Mouse (Mus musculus) layer of hippocampus, adult 9-10 months (tissue): ENCODE data around the gene Msrb3.

Experiments used
- DNase-seq: peaks from one replicate; pipeline ENCODE4 v3.0.0; 2022; ENCODE audit warnings: low spot score

Gene Msrb3

DNA sequence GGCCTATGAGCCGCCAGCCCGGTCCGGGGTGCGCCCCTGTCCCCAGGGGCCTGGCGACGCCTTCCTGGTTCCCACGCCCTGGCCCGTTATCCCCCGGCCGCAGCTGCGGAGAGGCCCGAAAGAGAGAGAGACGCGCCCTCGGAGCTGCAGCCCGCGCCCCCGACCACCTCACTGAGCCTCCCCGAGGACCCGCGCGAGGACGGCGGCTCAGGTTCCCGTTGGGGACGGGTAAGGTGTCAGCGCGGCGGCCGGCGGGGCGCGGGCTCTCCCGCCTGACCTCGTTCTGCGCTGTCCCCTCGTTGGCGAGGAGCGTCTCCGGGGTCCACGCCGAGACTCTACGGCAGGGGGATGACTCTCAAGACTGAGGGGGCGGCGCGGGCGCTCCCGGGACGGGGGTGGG is 544 bp downstream of the Msrb3 start:
- DNase-seq = no peak

DNA sequence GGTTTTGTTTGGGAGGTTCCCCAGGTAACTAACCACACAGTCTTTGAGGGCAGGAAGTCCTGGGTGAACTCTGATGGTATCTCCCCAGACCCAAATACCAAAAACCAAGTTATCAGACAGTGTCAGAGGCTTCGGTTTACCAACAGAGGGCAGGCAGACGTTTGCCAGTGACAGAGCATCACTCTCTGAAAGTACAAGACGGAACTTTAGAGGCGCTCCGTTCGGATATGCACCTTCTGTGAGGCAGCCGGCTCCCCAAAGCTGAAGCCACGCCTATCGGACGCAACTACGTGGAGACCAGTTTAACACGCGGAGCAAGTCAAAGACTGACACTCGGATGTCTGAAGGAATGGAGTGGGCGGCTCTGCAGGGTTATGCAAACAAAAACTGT is 3.0 kb downstream of the Msrb3 start:
- no peak for DNase-seq

DNA sequence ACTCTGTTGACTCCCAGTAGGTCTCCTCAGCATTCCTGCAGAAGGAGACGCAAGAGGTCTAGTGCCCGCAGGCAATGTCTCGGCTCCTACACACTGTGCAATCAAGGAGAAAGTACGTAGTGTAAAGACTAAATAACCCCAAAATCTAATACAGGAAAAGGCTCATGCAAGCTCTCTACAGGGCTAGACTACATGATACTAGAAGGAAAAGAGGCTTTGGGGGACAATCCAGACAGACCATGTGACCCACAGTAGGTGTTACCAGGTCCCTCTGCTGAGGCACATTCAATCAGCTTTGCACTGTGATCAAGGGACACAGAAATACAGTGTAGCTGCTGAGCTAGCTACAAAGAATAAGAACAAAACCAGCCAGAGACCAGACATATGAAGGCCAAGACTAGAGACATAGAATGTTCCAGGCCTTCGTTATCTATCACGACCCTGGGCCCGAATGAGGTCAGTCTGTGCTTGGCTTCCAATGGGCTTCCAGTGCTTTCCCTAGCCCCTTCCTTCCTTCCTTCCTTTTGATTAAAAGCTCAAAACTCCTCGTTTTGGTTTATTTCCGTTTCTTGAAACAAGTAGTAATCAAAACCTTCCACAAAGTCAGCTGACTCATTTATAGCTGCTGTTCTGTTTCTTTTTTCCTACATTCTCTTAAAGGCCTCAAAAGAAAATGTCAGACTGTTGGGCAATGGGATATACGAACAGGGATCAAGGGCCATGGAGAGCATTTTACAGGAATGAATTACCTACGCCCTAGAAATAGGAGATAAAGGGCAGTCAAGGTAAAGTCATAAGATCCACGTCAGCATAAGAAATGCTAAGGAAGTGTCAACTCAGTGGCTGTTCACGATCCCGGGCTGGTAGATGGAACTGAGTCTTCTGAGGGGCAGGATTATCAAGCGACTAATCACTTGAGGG is 3.7 kb downstream of the Msrb3 start:
- DNase-seq = no peak

DNA sequence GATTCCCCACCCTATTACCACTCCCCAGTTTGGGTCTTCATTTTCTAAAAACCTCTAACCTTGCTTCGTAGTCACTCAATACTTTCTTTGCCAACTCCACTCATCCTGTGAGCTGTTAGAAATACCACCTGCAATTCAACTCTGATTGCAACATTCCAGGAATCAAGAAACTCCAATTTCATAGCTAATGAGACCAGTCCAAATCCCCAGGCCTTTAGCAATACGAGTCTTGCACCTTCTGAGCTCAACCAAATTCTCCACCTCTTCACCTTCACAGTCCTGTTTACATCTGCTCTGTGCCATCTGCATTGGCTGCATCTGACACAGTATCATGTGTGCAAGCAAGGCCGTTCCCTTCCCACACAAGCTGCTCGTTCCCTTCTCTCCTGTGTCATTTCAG is 5.0 kb downstream of the Msrb3 start:
- no peak for DNase-seq

DNA sequence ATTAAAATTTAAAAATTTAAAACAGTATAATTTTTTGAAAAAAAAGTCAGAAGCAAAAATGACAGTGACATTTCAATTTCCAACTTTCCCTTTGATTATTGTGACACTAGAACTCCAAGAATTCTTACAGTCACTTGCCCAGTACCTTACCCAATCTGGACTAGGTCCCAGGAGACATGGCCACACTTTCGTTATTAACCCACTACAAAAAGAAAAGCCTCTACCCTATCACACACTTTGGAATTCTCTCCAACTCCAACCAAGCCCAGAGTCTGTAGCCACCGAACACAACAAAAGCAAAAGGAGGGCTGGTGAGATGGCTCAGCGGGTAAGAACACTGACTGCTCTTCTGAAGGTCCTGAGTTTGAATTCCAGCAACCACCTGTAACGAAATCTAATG is 7.8 kb downstream of the Msrb3 start:
- no peak for DNase-seq

DNA sequence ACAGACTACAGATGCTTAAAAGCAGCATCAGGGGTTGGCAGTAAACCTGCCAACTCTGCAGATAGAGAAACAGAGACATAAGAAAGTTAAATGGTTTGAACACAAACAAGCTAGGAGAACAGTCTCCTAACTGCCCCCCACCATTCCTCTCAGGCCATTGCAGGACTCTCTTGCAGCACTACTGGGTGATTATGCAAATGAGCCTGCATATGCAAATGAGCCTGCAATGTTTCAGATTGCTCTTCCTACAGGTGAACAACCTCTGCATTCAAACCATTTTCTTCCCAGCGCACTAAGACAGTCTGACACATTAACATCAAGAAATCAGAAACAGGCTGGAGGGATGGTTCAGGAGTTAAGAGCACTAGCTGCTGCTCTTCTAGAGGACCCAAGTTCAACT is 8.3 kb downstream of the Msrb3 start:
- DNase-seq = no peak

DNA sequence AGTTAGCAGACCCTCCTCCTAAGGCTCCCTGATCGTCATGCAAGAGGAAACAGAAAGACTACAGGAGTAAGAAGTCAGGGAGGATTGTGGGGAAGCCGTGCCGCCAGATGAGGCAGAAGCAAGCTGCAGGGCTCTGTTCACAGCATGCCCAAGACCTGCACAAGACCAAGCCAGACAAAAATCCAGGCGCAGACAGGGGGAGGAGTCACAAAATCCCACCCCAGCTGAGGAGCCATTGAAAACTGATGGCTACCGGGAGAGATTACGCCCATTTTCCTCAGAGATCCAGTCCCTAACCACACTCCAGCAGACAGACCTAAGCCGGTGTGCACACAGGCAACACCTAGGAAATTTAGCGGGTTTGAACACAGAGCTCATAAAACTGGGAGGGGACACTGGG is 10.4 kb downstream of the Msrb3 start:
- DNase-seq = no peak

DNA sequence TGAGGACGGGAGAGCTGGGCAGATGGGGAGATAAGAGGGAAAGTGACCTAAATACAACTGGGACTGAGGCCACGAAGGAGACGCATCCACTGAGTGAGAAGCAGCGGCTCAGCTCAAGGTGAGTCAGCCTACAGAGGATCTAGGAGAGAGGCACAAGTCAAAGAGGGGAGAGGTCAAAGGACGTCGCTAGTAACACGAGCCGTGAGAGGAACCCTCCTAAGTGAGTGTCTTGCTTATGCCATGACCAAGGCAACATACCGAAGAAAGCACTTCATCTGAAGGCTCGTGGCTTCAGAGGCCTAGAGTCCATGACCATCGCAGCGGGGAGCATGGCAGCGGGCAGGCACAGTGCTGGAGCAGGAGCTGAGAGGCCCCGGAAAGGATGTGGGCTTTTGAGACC is 14.7 kb downstream of the Msrb3 start:
- DNase-seq = no peak

DNA sequence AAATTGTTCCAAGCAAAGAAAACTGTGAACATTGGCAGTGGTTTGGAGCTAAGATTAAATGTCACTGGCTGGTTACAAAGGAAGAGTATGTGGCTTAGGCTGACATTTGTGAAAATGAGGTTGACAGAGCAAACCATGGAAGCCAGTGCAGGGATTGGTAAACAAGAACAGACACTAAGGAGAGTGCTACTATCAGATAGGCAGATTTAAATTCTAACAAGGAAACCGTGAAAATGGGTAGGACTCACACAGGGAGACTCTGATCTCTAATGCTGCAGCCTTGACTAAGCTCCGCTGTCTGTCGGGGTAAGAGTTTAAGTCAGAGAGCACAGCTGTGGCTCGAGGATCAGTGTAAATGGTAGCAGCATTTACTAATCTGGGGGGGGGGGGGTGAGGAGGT is 15.2 kb downstream of the Msrb3 start:
- DNase-seq = no peak

DNA sequence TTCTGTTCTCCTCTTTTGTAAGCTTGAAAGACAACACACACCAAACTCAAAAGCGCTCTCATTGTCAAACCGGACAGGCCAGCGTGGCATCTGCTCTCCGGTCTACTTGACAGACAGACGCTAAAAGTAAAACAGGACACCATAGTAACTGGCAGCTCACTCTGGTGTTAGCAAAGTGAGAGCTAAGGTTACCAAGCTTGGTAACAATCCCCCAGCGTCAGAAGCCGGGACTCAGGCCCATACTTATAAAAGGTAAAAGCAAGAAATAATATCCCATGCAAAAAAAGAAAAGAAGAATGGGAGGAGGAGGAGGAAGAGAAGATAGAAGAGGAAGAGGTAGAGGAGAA is 15.9 kb downstream of the Msrb3 start:
- DNase-seq = no peak

DNA sequence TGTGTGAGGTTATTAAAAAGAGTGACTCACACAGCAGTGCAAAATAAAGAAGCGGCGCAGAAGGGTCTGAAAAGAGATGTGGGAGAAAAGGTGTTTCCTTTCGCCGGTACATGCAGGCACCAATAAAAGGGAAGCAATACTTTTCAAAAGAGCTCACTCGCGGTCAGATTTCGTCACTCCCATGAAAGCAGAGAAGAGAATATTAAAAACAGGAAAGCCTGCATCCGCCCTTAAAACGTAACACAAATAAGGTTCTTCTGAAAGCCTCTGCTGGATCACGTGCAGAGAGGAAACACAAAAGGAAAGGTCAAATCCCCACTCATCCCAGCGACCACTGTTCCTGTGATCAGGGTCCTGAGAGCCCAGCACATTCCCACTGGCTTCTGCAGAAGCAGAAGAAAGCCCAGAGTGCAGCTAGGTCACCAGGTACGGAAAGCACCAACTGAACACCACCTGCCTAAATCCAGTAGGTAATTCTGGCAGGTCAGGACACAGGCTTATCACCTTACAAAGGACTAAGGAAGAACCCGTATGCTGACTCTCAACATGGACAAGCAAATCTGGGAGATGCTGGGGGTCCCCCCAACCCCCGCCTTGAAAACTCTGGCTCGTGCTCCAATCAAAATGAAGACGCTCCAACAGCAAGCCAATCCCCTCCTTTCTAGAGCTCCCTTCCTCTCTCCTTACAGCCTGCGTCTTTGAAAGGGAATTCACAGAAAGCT is 16.4 kb downstream of the Msrb3 start:
- DNase-seq = no peak

DNA sequence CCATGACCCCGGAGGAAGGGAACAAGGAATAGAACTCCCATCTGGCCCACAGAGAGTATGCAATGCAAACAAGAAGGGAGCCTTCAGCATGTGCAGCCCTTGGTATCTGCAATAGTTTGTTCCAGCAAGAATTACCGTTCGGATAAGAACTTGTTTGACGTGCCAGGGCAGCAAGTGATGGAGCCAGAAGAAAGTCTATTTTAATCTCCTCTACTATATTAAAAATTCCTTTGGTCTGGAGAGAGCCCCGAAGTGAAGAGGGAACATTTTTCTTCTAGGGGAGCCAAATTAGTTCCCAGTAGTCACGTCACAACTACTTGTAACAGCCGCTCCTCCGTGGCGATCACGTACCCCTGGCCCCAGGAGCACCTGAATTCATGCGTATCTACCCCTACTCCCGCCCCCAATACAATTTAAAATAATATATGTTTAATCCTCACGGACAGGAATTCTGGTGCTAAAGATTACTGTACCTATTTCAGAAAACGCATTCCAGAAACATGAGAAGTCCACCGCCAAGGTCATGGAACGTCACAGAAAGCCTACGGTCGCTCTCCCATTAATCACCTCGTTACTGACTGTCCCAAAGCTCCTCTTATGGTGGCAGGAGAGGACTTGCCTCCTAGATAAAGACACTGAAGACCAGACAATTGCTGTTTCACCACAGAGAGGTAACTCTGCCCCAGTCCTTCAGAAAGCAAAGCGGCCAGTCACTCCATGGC is 22.2 kb downstream of the Msrb3 start:
- no peak for DNase-seq

DNA sequence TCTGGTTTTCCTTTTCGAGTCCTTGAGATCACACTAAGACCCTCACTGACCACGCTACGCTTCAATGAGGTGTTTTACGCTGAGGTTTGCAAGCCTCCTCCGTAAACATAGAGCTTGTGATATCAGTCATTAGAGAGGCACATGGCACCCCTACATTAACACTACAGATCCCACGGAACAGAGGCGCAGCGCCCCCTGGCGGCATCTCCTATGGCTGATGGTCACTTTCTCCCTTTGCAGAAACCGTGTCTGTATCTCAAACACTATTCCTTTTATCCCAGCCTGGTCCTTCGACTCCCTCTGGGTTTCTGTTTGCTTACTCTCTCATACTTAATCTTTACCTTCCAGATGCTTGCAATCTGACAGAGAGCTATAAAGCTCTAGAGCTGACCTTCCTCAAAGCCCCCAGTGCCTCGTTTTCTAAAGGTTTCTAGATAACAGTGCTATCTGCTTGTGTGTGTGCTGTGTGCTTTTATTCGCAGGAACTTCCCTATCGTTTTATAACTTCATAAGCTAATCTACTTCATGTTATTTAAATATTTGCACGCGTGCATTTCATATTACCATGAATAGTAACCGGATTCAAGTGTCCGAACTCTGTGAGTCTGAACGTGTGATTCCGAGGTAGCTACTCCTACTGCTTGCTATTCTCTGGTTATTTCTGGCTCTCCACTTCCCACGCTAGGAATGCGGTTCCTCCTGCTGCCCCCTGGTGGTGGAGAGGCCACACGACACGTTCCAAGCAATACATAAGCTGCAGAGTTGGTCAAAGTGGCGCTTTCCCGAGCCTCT is 23.0 kb downstream of the Msrb3 start:
- DNase-seq = peak; percentile 75

DNA sequence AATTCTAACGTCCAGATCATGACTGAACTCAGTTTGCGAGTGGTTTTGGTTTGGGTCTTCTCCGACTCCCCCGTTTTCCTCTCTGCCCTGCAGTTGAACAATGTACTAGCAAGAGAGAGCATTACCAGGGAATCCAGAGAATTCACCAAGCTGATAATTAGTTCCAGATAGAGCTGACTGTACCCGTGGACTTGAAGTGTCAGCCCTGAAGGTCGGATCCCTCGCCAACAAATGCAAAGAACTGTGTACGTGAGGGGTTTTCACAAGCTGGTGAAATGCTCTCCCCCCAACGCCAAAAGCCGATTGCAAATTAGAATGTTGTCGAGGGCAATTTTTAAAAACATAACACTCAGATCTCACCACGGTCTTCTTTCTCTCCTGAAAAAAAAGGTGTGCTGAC is 24.6 kb downstream of the Msrb3 start:
- DNase-seq = no peak

DNA sequence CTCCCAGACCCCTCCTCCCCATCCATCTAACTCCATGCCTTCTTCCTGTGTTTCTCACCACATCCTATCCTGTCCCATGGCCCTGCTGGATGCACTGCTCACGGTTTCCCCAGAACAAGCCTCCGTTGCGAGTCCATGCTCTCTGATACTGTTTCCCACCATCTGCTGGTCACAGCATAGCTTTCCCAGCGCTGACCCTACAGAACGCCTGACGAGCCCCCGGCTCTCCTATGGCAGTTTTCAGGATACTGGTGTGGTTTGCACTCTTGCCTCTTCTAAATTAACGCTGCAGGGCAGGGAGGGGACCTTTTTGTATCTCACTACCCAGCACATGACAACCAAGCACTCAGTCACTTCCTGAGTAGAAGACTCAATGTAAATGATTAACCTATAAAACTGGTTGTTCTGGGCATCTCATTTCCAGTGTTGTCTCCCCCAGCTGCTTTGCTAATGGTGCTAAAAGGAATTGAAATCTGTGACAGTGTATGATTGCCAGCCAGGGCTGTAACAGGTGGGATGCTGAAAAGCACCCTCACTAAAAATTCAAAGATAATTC is 25.2 kb downstream of the Msrb3 start:
- no peak for DNase-seq

DNA sequence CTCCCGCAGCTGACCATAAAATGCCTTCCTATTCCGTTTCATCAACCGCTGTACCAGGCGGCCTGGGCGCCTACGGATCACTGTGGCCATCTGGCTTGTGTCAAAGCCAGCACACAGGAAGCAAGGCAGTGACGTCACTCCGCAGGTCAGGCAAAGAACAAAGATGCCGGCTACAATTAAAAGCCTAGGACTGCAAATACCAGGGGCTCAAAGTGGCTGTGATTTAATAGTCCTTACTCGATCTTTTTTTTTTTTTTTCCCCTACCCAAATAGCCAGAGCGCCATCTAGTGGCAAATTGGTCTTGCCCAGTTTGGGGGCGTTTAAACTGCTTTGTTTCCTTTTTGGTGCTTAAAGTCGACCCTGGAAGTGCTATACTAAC is 26.4 kb downstream of the Msrb3 start:
- no peak for DNase-seq

DNA sequence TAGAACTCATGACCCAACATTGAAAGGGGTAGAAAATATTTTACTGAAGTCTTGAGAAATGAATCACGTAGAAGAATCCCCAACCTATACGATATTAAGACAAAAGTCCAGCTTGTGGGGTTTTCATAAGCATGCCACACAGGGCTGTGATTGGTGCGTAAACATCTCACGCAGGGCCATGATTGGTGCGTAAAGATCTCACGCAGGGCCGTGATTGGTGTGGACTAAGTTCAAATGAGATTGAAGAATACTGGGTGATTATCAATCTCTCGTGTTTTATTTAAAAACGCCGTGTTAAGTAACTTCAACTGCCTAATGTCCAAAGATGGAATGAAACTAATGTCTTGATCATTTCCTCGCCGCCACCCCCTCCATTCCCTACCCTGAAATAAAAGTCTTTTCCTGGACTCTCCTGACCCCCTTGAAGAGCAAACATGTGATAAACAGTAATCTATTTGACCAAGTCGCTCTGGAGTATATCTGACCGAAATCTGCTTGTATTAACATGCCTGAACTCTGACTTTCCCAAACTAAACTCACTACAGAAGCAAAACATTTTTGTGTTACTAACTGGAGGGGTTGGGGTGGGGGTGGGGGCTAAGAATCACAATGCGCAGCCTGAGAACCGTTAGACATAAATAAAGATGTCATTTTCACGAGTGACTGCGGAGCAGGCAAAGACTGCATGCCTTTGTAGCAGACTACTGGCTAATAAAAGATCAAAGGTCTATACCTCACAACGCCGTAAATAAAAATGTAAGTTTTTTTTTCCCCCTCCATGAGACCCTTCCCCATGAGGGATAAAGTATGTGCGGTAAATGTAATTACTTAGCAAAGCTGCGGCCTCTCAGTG is 27.0 kb downstream of the Msrb3 start:
- no peak for DNase-seq

DNA sequence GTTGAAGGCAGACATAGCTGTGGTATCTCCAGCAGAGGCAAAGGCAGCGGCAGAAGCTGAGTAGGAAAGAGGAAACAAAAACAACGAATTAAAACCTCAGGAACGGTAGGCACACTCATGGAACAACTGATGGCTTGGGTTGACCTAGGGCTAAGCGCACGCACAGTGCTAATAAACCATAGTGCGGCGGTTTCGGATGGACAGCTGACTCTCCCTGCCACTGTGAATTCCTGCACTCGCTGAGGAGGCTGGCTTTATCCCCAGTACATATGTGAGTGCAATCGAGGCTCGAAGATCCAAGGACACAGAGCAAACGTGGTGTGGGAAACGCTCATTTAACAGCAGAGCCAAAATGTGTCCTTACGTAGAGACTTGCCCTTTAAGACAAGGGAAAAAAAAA is 27.8 kb downstream of the Msrb3 start:
- no peak for DNase-seq

DNA sequence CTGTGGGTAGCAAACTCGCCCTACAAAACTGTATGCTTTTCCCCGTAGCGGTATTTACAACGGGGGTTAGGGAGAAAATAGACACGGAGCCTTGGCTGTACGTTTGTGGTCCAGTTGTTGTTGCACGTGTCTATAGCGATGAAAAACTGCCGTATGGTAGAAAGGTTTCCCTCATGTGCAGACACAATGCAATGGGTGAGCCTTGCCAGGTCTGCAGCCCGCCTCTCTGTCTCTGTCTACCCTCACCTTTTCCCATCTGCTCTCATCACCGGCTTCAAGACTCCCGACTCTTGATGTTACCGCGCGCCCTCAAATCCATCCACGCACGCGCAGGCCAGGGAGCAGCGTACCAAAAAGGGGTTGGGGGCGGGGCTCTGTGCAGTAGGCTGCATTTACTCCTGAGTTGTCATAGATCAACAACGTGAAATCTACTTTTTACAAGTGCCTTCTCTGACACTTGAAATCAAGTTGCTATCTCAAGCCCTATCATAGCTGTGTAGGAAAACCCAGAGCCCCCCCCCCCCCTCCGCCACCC is 29.6 kb downstream of the Msrb3 start:
- no peak for DNase-seq

DNA sequence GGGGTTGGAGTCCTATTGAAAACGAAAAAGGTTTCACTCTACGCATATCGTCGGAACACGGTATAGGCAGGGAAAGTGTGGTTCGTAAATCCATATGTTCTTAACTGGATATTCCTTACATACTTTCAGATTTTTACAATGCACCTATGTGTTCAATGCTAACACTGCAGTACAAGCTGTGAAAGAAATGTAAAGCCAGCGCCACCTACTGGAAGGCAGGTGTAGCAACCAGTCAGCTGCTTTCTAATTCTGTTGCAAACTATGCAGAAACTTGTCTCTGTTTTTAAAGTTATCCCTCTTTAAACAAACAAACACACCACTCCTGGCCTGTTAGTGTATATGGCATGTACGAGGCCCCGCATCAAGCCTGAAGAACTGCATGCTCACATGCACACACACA is 34.5 kb downstream of the Msrb3 start:
- peak; percentile 35 for DNase-seq

DNA sequence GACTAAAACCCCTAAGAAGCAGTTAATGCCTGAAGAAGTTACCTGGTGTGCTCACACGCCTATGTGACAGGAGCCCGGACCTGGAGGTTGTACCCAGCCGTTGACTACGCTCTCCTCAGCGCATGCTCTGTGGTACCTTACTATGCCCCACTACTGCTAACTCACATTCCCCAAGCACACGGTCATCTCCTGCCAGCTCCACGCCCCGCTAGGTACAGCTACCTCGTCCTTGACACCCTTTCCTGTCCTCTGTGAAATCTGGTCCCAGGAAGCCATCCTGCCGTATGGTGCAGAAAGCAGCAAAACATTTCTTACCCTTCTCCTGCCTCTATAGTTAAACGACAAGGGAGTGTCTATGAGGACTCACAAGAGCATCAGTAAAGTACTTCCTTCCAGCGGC is 37.2 kb downstream of the Msrb3 start:
- DNase-seq = no peak
